ENCODE assay signal across 21 mouse cellular contexts in genomic region chr13:35079685-35080084, GRCm38 (mm10). TPM values are rescaled to one million over a fixed set of nuclear protein-coding genes. Genes with fewer than 3 reads are reported as not detected.
DNase-seq lines count a peak whose midpoint lies in the region; ATAC-seq and TF ChIP-seq lines count a peak whose summit lies in the region.
"Had no signal": no experiment of that assay in that cellular context is flagged by ENCODE, and none has a peak within 500 bp of the region (broad histone marks: within the 10 kb centered on the region; RNA-seq: fewer than 3 reads in every experiment).

No protein-coding gene starts in this region.

- H3K9ac ChIP-seq in intestine, embryonic 15.5 days, result no peak overlapping the region
- H3K9ac ChIP-seq in intestine, postnatal 0 days (ENCODE audit: low read depth, low read length), result no peak overlapping the region
- no peak overlapping the region for H3K9ac ChIP-seq in kidney, embryonic 16.5 days (replicated peaks; ENCODE audit: low read length)
- H3K9ac ChIP-seq: embryonic facial prominence, embryonic 13.5 days; forebrain, embryonic 13.5 days; forebrain, postnatal 0 days; hindbrain, embryonic 15.5 days had no signal

- no peaks in the 10 kb centered on the region for H3K27me3 ChIP-seq in intestine, embryonic 15.5 days (replicated peaks)
- H3K27me3 ChIP-seq in intestine, postnatal 0 days (replicated peaks; ENCODE audit: control insufficient read depth, insufficient read depth, low read length), result no peaks in the 10 kb centered on the region
- no peaks in the 10 kb centered on the region for H3K27me3 ChIP-seq in kidney, embryonic 16.5 days (ENCODE audit: insufficient read depth, low read length)
- H3K27me3 ChIP-seq: CH12.LX; embryonic facial prominence, embryonic 13.5 days; forebrain, embryonic 13.5 days; hindbrain, embryonic 15.5 days had no signal

- H3K4me2 ChIP-seq in intestine, embryonic 15.5 days (replicated peaks), result no peak overlapping the region
- no peak overlapping the region for H3K4me2 ChIP-seq in intestine, postnatal 0 days (replicated peaks; ENCODE audit: low read depth)
- no peak overlapping the region for H3K4me2 ChIP-seq in kidney, embryonic 16.5 days (replicated peaks; ENCODE audit: low read depth, low read length)
- H3K4me2 ChIP-seq: embryonic facial prominence, embryonic 13.5 days; forebrain, embryonic 13.5 days; heart, embryonic 11.5 days; hindbrain, embryonic 15.5 days had no signal

- no peak for TF ChIP-seq CTCF in intestine, postnatal 0 days (IDR thresholded peaks at IDR 0.05; ENCODE audit: low read depth)

- peak; percentile 47; the same call in 1 of the 2 replicates for ATAC-seq in intestine, embryonic 15.5 days
- ATAC-seq in intestine, postnatal 0 days, result no peak
- ATAC-seq in kidney, embryonic 16.5 days (ENCODE audit: low FRiP score, low TSS enrichment), result no peak
- ATAC-seq in common myeloid progenitor, adult 5-6 weeks (replicated peaks; ENCODE audit: low read depth, poor library complexity, severe bottlenecking), result peak; percentile 86
- ATAC-seq in megakaryocyte, adult 5-6 weeks (ENCODE audit: poor library complexity, severe bottlenecking), result peak; percentile 30; the same call in 1 of the 2 replicates
- ATAC-seq: forebrain, embryonic 13.5 days; forebrain, postnatal 0 days had no signal

- no peaks in the 10 kb centered on the region for H3K4me1 ChIP-seq in intestine, embryonic 15.5 days (replicated peaks)
- no peaks in the 10 kb centered on the region for H3K4me1 ChIP-seq in intestine, postnatal 0 days (replicated peaks; ENCODE audit: control insufficient read depth, insufficient read depth, low read length)
- 0 out of 2 replicates have a peak, but pooled peaks cover 6% of the 10 kb centered on the region for H3K4me1 ChIP-seq in kidney, embryonic 16.5 days (ENCODE audit: insufficient read depth, low read length)
- H3K4me1 ChIP-seq: embryonic facial prominence, embryonic 13.5 days; forebrain, embryonic 13.5 days; hindbrain, embryonic 15.5 days had no signal

- no peak overlapping the region for H3K27ac ChIP-seq in intestine, embryonic 15.5 days
- no peak overlapping the region for H3K27ac ChIP-seq in intestine, postnatal 0 days (ENCODE audit: low read depth, low read length)
- H3K27ac ChIP-seq in kidney, embryonic 16.5 days (ENCODE audit: low read length), result no peak overlapping the region
- H3K27ac ChIP-seq: embryonic facial prominence, embryonic 13.5 days; forebrain, embryonic 13.5 days; gastrocnemius, adult 2 months; heart, adult 2 months; hindbrain, embryonic 15.5 days had no signal

- H3K4me3 ChIP-seq in intestine, embryonic 15.5 days (replicated peaks), result no peak overlapping the region
- no peak overlapping the region for H3K4me3 ChIP-seq in intestine, postnatal 0 days (ENCODE audit: low read depth, low read length)
- H3K4me3 ChIP-seq in kidney, embryonic 16.5 days (ENCODE audit: low read length), result no peak overlapping the region
- H3K4me3 ChIP-seq: embryonic facial prominence, embryonic 13.5 days; forebrain, embryonic 13.5 days; gastrocnemius, adult 2 months; heart, adult 2 months; hindbrain, embryonic 15.5 days had no signal

- H3K36me3 ChIP-seq in intestine, embryonic 15.5 days, result no peaks in the 10 kb centered on the region
- H3K36me3 ChIP-seq in intestine, postnatal 0 days (ENCODE audit: control insufficient read depth, insufficient read depth), result no peaks in the 10 kb centered on the region
- H3K36me3 ChIP-seq in kidney, embryonic 16.5 days (ENCODE audit: insufficient read depth, low read length), result no peaks in the 10 kb centered on the region
- H3K36me3 ChIP-seq: embryonic facial prominence, embryonic 13.5 days; hindbrain, embryonic 15.5 days had no signal

- WGBS in intestine, embryonic 15.5 days, result 61% methylated on average over 2 of the region's 2 CpGs
- 47% methylated on average over 2 of the region's 2 CpGs for WGBS in intestine, postnatal 0 days
- WGBS in kidney, embryonic 16.5 days, result 57% methylated on average over 2 of the region's 2 CpGs

- peak; percentile 24 for DNase-seq in kidney, postnatal 14 days
- no peak for DNase-seq in cerebellum, postnatal 36 days
- DNase-seq in gastrocnemius, postnatal 4 days (ENCODE audit: low spot score in 2 of 2), result no peak
- DNase-seq: adrenal gland, adult 8-10 months; adrenal gland, postnatal 36 days; cerebellum, adult 8-10 months; cerebellum, postnatal 14 days; forebrain, postnatal 0 days; gastrocnemius, adult 2 months; gastrocnemius, postnatal 25 days; heart, adult 2 months had no signal

- H3K9me3 ChIP-seq in intestine, embryonic 15.5 days, result no peaks in the 10 kb centered on the region
- H3K9me3 ChIP-seq in intestine, postnatal 0 days (ENCODE audit: control insufficient read depth), result no peaks in the 10 kb centered on the region
- no peaks in the 10 kb centered on the region; the same call in 1 of the 2 replicates for H3K9me3 ChIP-seq in kidney, embryonic 16.5 days (ENCODE audit: low read length)
- H3K9me3 ChIP-seq: embryonic facial prominence, embryonic 13.5 days; forebrain, embryonic 13.5 days; hindbrain, embryonic 15.5 days had no signal

RNA-seq across cellular contexts. Expression of gene Eci2, which starts 52.8 kb away (rescaled TPM):
- 140 and 147 TPM in 2 replicates for polyA plus RNA-seq in intestine, embryonic 15.5 days (2015; fragmentation: Nextera tagmentation; extraction: Ambion mirVana)
- 205 and 228 TPM in 2 replicates for polyA plus RNA-seq in intestine, postnatal 0 days (2015; fragmentation: Nextera tagmentation; extraction: Ambion mirVana)
- 144 and 147 TPM in 2 replicates for polyA plus RNA-seq in kidney, embryonic 16.5 days (2015; fragmentation: Nextera tagmentation; extraction: Ambion mirVana)
- 76.6 and 80.0 TPM in 2 replicates for total RNA-seq in common myeloid progenitor, adult 5-6 weeks (2017)
- total RNA-seq in megakaryocyte, adult 5-6 weeks (2015), result 57.2 and 64.4 TPM in 2 replicates
- 38.5 and 47.9 TPM in 2 replicates for total RNA-seq in megakaryocyte, adult 5-6 weeks (2017)
- 100 to 1,000 TPM; 150 to 151 TPM for total RNA-seq in gastrocnemius, postnatal 4 days (2021)

Comparison
In these comparisons a context has a peak if more than half of its experiments do, and no peak if none do; other contexts are left out.
1. ATAC-seq: peak in intestine, embryonic 15.5 days (single experiment), common myeloid progenitor, adult 5-6 weeks (single experiment) and megakaryocyte, adult 5-6 weeks (single experiment); none in intestine, postnatal 0 days (single experiment) and kidney, embryonic 16.5 days (single experiment).